ENCODE assay signal across 15 mouse cellular contexts in genomic region chr14:55032695-55033225, GRCm38 (mm10). TPM values are rescaled to one million over a fixed set of nuclear protein-coding genes. Genes with fewer than 3 reads are reported as not detected.
A peak's percentile ranks its signal among the peaks of the same experiment; 100 is the strongest.
DNase-seq lines count a peak whose midpoint lies in the region; ATAC-seq lines count a peak whose summit lies in the region.
"Had no signal": no experiment of that assay in that cellular context is flagged by ENCODE, and none has a peak within 500 bp of the region (broad histone marks: within the 10 kb centered on the region; RNA-seq: fewer than 3 reads in every experiment).

No protein-coding gene starts in this region.

- 7% methylated on average over 19 of the region's 19 CpGs for WGBS in forebrain, embryonic 13.5 days

- H3K4me2 ChIP-seq in forebrain, embryonic 13.5 days, result peak overlapping the region; percentile 47
- H3K4me2 ChIP-seq: kidney, embryonic 15.5 days; liver, embryonic 13.5 days had no signal

- H3K27me3 ChIP-seq in forebrain, embryonic 13.5 days, result no peaks in the 10 kb centered on the region
- H3K27me3 ChIP-seq: kidney, embryonic 15.5 days had no signal

- DNase-seq in layer of hippocampus, postnatal 10 days (ENCODE audit: low spot score in 2 of 2), result peak; percentile 51 to 63
- DNase-seq in layer of hippocampus, adult 9-10 months (ENCODE audit: low spot score), result no peak
- DNase-seq in layer of hippocampus, postnatal 14 days (ENCODE audit: low spot score in 2 of 2), result peak; percentile 40 to 71
- peak; percentile 78 for DNase-seq in retina, postnatal 1 day
- DNase-seq in urinary bladder, postnatal 25 days (ENCODE audit: low spot score), result no peak
- DNase-seq in adrenal gland, adult 2 months, result no peak
- DNase-seq in spleen, adult 18-20 months, result no peak
- DNase-seq: cerebellum, adult 9-10 months; heart, adult 11 months; heart, postnatal 36 days; liver, embryonic 13.5 days had no signal

- H3K36me3 ChIP-seq in forebrain, embryonic 13.5 days (ENCODE audit: poor library complexity, severe bottlenecking), result no peaks in the 10 kb centered on the region
- H3K36me3 ChIP-seq: kidney, embryonic 15.5 days; liver, embryonic 13.5 days had no signal

- H3K9ac ChIP-seq in forebrain, embryonic 13.5 days, result peak overlapping the region; percentile 57
- H3K9ac ChIP-seq: kidney, embryonic 15.5 days; liver, embryonic 13.5 days had no signal

- no peaks in the 10 kb centered on the region for H3K9me3 ChIP-seq in forebrain, embryonic 13.5 days (replicated peaks)
- H3K9me3 ChIP-seq: kidney, embryonic 15.5 days; liver, embryonic 13.5 days had no signal

- peak overlapping the region; percentile 81 for H3K27ac ChIP-seq in forebrain, embryonic 13.5 days
- H3K27ac ChIP-seq: kidney, embryonic 15.5 days; liver, embryonic 13.5 days had no signal

- 0 out of 2 replicates have a peak overlapping the region, but pooled peaks have one; percentile 9 for H3K4me3 ChIP-seq in forebrain, embryonic 13.5 days
- H3K4me3 ChIP-seq: kidney, embryonic 15.5 days; liver, embryonic 13.5 days had no signal

- H3K4me1 ChIP-seq in forebrain, embryonic 13.5 days, result peaks cover 43% of the 10 kb centered on the region

- peak; percentile 64; the same call in 1 of the 2 replicates for ATAC-seq in forebrain, embryonic 13.5 days

RNA-seq across cellular contexts. Expression of gene Ngdn, which starts 17.5 kb away (rescaled TPM):
- total RNA-seq in layer of hippocampus, postnatal 10 days (2021), result 10 to 100 TPM; 30.0 to 39.1 TPM
- polyA plus RNA-seq in forebrain, embryonic 13.5 days (2015; fragmentation: Nextera tagmentation; extraction: Ambion mirVana), result 81.2 and 86.4 TPM in 2 replicates
- total RNA-seq in layer of hippocampus, postnatal 14 days (2021), result 10 to 100 TPM; 28.6 to 33.5 TPM
- total RNA-seq in adrenal gland, adult 2 months (2021), result 10 to 100 TPM; 36.0 TPM
- polyA plus RNA-seq in adrenal gland, adult 2 months (2012; rRNA removed), result 2.7 and 2.9 TPM in 2 replicates

RNA-seq across cellular contexts. Expression of gene Myh7, which starts 38.3 kb away (rescaled TPM):
- 1 to 10 TPM; 4.4 to 7.4 TPM for total RNA-seq in layer of hippocampus, postnatal 10 days (2021)
- 2.5 and 7.0 TPM in 2 replicates for polyA plus RNA-seq in forebrain, embryonic 13.5 days (2015; fragmentation: Nextera tagmentation; extraction: Ambion mirVana)
- 1 to 10 TPM; 4.0 to 5.4 TPM for total RNA-seq in layer of hippocampus, postnatal 14 days (2021)
- not detected for total RNA-seq in adrenal gland, adult 2 months (2021)
- not detected in 2 replicates for polyA plus RNA-seq in adrenal gland, adult 2 months (2012; rRNA removed)

RNA-seq across cellular contexts. Expression of gene Gm17428, which starts 56.0 kb away (rescaled TPM):
- total RNA-seq in layer of hippocampus, postnatal 10 days (2021), result not detected
- polyA plus RNA-seq in forebrain, embryonic 13.5 days (2015; fragmentation: Nextera tagmentation; extraction: Ambion mirVana), result not detected in 2 replicates
- not detected for total RNA-seq in layer of hippocampus, postnatal 14 days (2021)
- not detected for total RNA-seq in adrenal gland, adult 2 months (2021)
- not detected in 2 replicates for polyA plus RNA-seq in adrenal gland, adult 2 months (2012; rRNA removed)
- total RNA-seq: heart, postnatal 36 days; left cerebral cortex, postnatal 10 days had no signal
- polyA plus RNA-seq: kidney, embryonic 15.5 days; liver, embryonic 13.5 days; small intestine, adult 2 months had no signal

RNA-seq across cellular contexts. Expression of gene Zfhx2, which starts 59.4 kb away (rescaled TPM):
- 10 to 100 TPM; 34.0 to 39.3 TPM for total RNA-seq in layer of hippocampus, postnatal 10 days (2021)
- polyA plus RNA-seq in forebrain, embryonic 13.5 days (2015; fragmentation: Nextera tagmentation; extraction: Ambion mirVana), result 26.7 and 28.0 TPM in 2 replicates
- 10 to 100 TPM; 41.2 to 48.8 TPM for total RNA-seq in layer of hippocampus, postnatal 14 days (2021)
- 1 to 10 TPM; 6.3 to 7.3 TPM for total RNA-seq in adrenal gland, adult 2 months (2021)
- polyA plus RNA-seq in adrenal gland, adult 2 months (2012; rRNA removed), result 3.0 and 4.2 TPM in 2 replicates

Comparison
In these comparisons a context has a peak if more than half of its experiments do, and no peak if none do; other contexts are left out.
1. DNase-seq: peak in layer of hippocampus, postnatal 10 days (2 of 2), layer of hippocampus, postnatal 14 days (2 of 2) and retina, postnatal 1 day (single experiment); none in layer of hippocampus, adult 9-10 months (single experiment), urinary bladder, postnatal 25 days (single experiment), adrenal gland, adult 2 months (single experiment) and spleen, adult 18-20 months (0 of 2).
2. RNA of gene Myh7, which starts 38.3 kb away (total RNA-seq): 4.4 to 7.4 TPM in layer of hippocampus, postnatal 10 days and 4.0 to 5.4 TPM in layer of hippocampus, postnatal 14 days; not detected in adrenal gland, adult 2 months; every median in the first group is over 4 times any median in the second.